Mouse (Mus musculus): ENCODE data around the gene Ppp1r12c.

DNA sequence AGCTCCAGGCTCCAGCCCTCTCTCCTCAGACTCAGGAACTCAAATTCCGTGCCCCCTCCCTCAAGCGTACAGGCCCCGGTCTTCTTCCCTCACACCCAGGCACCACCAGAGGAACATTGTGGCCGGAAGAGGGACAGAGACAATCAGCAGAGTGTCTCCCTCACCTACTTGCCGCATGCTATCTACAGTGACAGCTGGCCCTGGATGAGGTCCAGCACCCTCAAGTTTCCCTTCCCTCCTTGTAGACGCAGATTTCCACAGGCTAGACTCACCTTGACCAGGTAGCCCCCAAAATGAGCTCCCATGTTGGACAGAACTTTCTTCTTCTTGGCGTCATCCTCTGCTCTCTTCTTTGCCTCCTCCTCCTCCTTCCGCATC lies 7.2 kb upstream of the Ppp1r12c start:
- TF ChIP-seq CTCF (IDR thresholded peaks at IDR 0.05) (no peak), EP300 (IDR thresholded peaks at IDR 0.05) (no peak)
